Mouse (Mus musculus) spleen, adult 2 months (tissue): ENCODE data around the gene Gm49380. TPM values are rescaled to one million over a fixed set of nuclear protein-coding genes. Genes with fewer than 3 reads are reported as not detected.

ENCODE experiments used
- DNase-seq, 2 experiments: peaks; one replicate each; pipeline versions ENCODE4 v3.0.0 to v3.0.0-alpha.2; 2012 to 2021; ENCODE audit warnings: low spot score in 2 of 2, low read depth in 1 of 2
- H3K27ac ChIP-seq: fragments of 200-500 bp; 2 replicates; pipeline ENCODE4 v1.5.1; 2012; ENCODE audit warnings: low read length, inconsistent platforms; ENCODE audit not compliant: insufficient read depth
- H3K27me3 ChIP-seq: fragments of 200-500 bp; 2 replicates; pipeline ENCODE4 v1.6.1; 2012; ENCODE audit warnings: mild to moderate bottlenecking, moderate library complexity, low read length, inconsistent platforms; ENCODE audit not compliant: control insufficient read depth, insufficient read depth
- H3K36me3 ChIP-seq: fragments of 200-500 bp; 2 replicates; pipeline ENCODE4 v1.6.1; 2012; ENCODE audit warnings: mild to moderate bottlenecking, low read length, inconsistent platforms; ENCODE audit not compliant: control insufficient read depth, insufficient read depth
- H3K4me1 ChIP-seq: fragments of 200-500 bp; 2 replicates; pipeline ENCODE4 v1.6.1; 2011; ENCODE audit warnings: inconsistent platforms; ENCODE audit not compliant: control insufficient read depth, insufficient read depth, insufficient read length
- H3K4me3 ChIP-seq: fragments of 200-500 bp; 2 replicates; pipeline ENCODE4 v1.5.1; 2011; ENCODE audit warnings: mild to moderate bottlenecking, inconsistent platforms; ENCODE audit not compliant: insufficient read depth, insufficient read length; ENCODE audit errors: extremely low read depth
- CTCF ChIP-seq: fragments of 200-500 bp; IDR thresholded peaks from 2 replicates; pipeline ENCODE4 v1.5.1; 2011; ENCODE audit warnings: mild to moderate bottlenecking, inconsistent platforms; ENCODE audit not compliant: insufficient read depth, insufficient read length, insufficient replicate concordance; ENCODE audit errors: extremely low read depth
- POLR2A ChIP-seq: fragments of 200-500 bp; IDR thresholded peaks from 2 replicates; pipeline ENCODE4 v1.6.1; 2011; ENCODE audit warnings: low read depth, low read length, inconsistent platforms
- WGBS: fragments of 180-500 bp; shearing (Covaris S2); methylation state at CpG from one replicate; pipeline ENCODE4 v1.1.7; 2018; 5-methylcytosine and 5-hydroxymethylcytosine counted together
- polyA plus RNA-seq: library from polyadenylated mRNA; depleted of rRNA; stranded (reverse); fragments of >200 nt; gene quantifications from 2 replicates; pipeline ENCODE4 v1.2.3, GENCODE M21; 2012

Gm49380 gene
- polyA plus RNA-seq, 1 experiment = not detected

GRCm38 (mm10) chr9:44049381-44050165 is 63.7 kb downstream of the Gm49380 start:
- TF ChIP-seq POLR2A (no peak), CTCF (no peak)
- DNase-seq = no peak
- Histone ChIP-seq H3K36me3 (no peaks in the 10 kb centered on the region), H3K4me3 (no peak overlapping the region), H3K27me3 (no peaks in the 10 kb centered on the region), H3K4me1 (no peaks in the 10 kb centered on the region; the same call in 1 of the 2 replicates), H3K27ac (no peak overlapping the region)
- WGBS = 78% methylated on average over 8 of the region's 8 CpGs

- H3K4me3 ChIP-seq = no peak overlapping the region
- H3K4me1 ChIP-seq = no peaks in the 10 kb centered on the region; the same call in 1 of the 2 replicates
- 88% methylated on average over 15 of the region's 15 CpGs for WGBS
- H3K27me3 ChIP-seq = no peaks in the 10 kb centered on the region
- H3K27ac ChIP-seq = no peak overlapping the region
- no peaks in the 10 kb centered on the region for H3K36me3 ChIP-seq
- DNase-seq = no peak
- TF ChIP-seq CTCF (no peak), POLR2A (no peak)
These were observed 64.5 kb downstream of the Gm49380 start for GRCm38 (mm10) chr9:44048541-44049380.

- DNase-seq = no peak
- TF ChIP-seq CTCF = no peak
- TF ChIP-seq POLR2A = no peak
- no peak overlapping the region for H3K4me3 ChIP-seq
- 64% methylated on average over 14 of the region's 14 CpGs for WGBS
- H3K27me3 ChIP-seq = 0 out of 2 replicates have a peak, but pooled peaks cover 2% of the 10 kb centered on the region
- H3K36me3 ChIP-seq = no peaks in the 10 kb centered on the region
- H3K27ac ChIP-seq = no peak overlapping the region
- H3K4me1 ChIP-seq = peaks cover 2% of the 10 kb centered on the region; the same call in 1 of the 2 replicates
These were observed 65.5 kb downstream of the Gm49380 start for GRCm38 (mm10) chr9:44047571-44048490.

GRCm38 (mm10) chr9:44047071-44047470 is 66.2 kb downstream of the Gm49380 start:
- H3K27ac ChIP-seq = no peak overlapping the region
- DNase-seq = no peak
- peaks cover 2% of the 10 kb centered on the region; the same call in 1 of the 2 replicates for H3K4me1 ChIP-seq
- H3K4me3 ChIP-seq = no peak overlapping the region
- H3K27me3 ChIP-seq = 0 out of 2 replicates have a peak, but pooled peaks cover 2% of the 10 kb centered on the region
- H3K36me3 ChIP-seq = no peaks in the 10 kb centered on the region
- 7% methylated on average over 6 of the region's 6 CpGs for WGBS
- TF ChIP-seq CTCF (no peak), POLR2A (no peak)

GRCm38 (mm10) chr9:44046426-44046825 is 66.9 kb downstream of the Gm49380 start:
- no peak for DNase-seq
- no peaks in the 10 kb centered on the region for H3K36me3 ChIP-seq
- TF ChIP-seq POLR2A = no peak
- TF ChIP-seq CTCF = no peak
- peak overlapping the region; percentile 7; the same call in 1 of the 2 replicates for H3K27ac ChIP-seq
- WGBS = 23% methylated on average over 12 of the region's 12 CpGs
- no peak overlapping the region for H3K4me3 ChIP-seq
- H3K27me3 ChIP-seq = 0 out of 2 replicates have a peak, but pooled peaks cover 2% of the 10 kb centered on the region
- H3K4me1 ChIP-seq = peaks cover 2% of the 10 kb centered on the region; the same call in 1 of the 2 replicates

- H3K4me3 ChIP-seq = peak overlapping the region; percentile 15; the same call in 1 of the 2 replicates
- H3K27ac ChIP-seq = no peak overlapping the region
- TF ChIP-seq POLR2A (no peak), CTCF (no peak)
- no peak for DNase-seq
- 81% methylated on average over 5 of the region's 5 CpGs for WGBS
- peaks cover 2% of the 10 kb centered on the region; the same call in 1 of the 2 replicates for H3K4me1 ChIP-seq
- no peaks in the 10 kb centered on the region for H3K36me3 ChIP-seq
- H3K27me3 ChIP-seq = 0 out of 2 replicates have a peak, but pooled peaks cover 2% of the 10 kb centered on the region
These were observed 67.4 kb downstream of the Gm49380 start for GRCm38 (mm10) chr9:44045884-44046272.
